Mouse (Mus musculus) ES-Bruce4 (cell line): ENCODE measurements around the gene C1qa. TPM values are rescaled to one million over a fixed set of nuclear protein-coding genes. Genes with fewer than 3 reads are reported as not detected.

Experiments
- H3K27ac ChIP-seq: 2 replicates; pipeline ENCODE4 v1.5.1; 2012; ENCODE audit warnings: low read length, inconsistent platforms; ENCODE audit not compliant: insufficient read depth
- H3K27me3 ChIP-seq: 2 replicates; pipeline ENCODE4 v1.6.1; 2012; ENCODE audit warnings: mild to moderate bottlenecking, low read length, inconsistent platforms; ENCODE audit not compliant: control insufficient read depth, poor library complexity, insufficient read depth, severe bottlenecking
- H3K36me3 ChIP-seq: 2 replicates; pipeline ENCODE4 v1.6.1; 2012; ENCODE audit warnings: inconsistent platforms, mild to moderate bottlenecking, low read length, moderate library complexity; ENCODE audit not compliant: control insufficient read depth, poor library complexity, insufficient read depth, severe bottlenecking
- H3K4me1 ChIP-seq: one replicate; pipeline ENCODE4 v1.8.1; 2011; ENCODE audit warnings: low read length; ENCODE audit not compliant: control insufficient read depth, insufficient read depth
- H3K4me3 ChIP-seq: 2 replicates; pipeline ENCODE4 v1.5.1; 2011; ENCODE audit warnings: low read depth, mild to moderate bottlenecking, low read length
- H3K9ac ChIP-seq: 2 replicates; pipeline ENCODE4 v1.6.1; 2012; ENCODE audit warnings: low read depth, mild to moderate bottlenecking, inconsistent platforms; ENCODE audit not compliant: poor library complexity, severe bottlenecking
- H3K9me3 ChIP-seq: replicated peaks from 2 replicates; pipeline ENCODE4 v1.6.1; 2012; ENCODE audit warnings: mild to moderate bottlenecking, low read length, inconsistent platforms; ENCODE audit not compliant: control insufficient read depth, poor library complexity, insufficient read depth, severe bottlenecking
- CTCF ChIP-seq: IDR thresholded peaks from one replicate; pipeline ENCODE4 v1.8.1; 2011; ENCODE audit warnings: low read depth, low read length
- EP300 ChIP-seq: IDR thresholded peaks from 2 replicates; pipeline ENCODE4 v1.6.1; 2011; ENCODE audit warnings: low read depth, low read length; ENCODE audit not compliant: insufficient read depth
- POLR2A ChIP-seq: IDR thresholded peaks from one replicate; pipeline ENCODE4 v1.8.1; 2011; ENCODE audit warnings: low read length; ENCODE audit not compliant: insufficient read depth
- polyA plus RNA-seq: library from polyadenylated mRNA; stranded (reverse); fragments of >200 nt; gene quantifications from 2 replicates; pipeline ENCODE4 v1.2.4, GENCODE M21; 2011; ENCODE audit warnings: low read depth; ENCODE audit not compliant: missing spikeins, insufficient read depth, insufficient read length

Gene C1qa
- polyA plus RNA-seq, 1 experiment: not detected

DNA sequence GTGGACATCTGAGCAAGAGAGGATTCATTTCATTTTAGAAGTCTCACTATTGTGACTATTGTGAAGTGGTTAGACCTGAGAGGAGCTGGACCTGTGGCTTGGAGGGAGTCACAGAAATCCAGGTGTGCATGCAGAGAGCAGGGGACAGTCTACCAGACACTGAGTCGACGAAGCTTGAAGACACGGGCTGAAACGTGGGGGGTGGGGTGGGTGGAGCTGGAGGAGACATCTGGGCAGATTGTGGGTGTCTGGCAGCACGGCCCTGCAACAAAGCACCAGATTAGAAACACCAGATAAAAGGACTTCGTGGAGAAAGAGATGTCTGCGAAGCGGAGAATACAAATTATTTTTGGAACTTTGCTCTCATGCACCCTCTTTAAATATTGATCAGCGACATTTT, 35.1 kb downstream of the C1qa start:
- no peaks in the 10 kb centered on the region for H3K36me3 ChIP-seq
- H3K4me1 ChIP-seq: no peaks in the 10 kb centered on the region
- H3K9me3 ChIP-seq: no peaks in the 10 kb centered on the region
- TF ChIP-seq POLR2A (no peak), CTCF (no peak), EP300 (no peak)
- no peak overlapping the region for H3K4me3 ChIP-seq
- no peak overlapping the region for H3K27ac ChIP-seq
- H3K27me3 ChIP-seq: no peaks in the 10 kb centered on the region
- H3K9ac ChIP-seq: no peak overlapping the region

DNA sequence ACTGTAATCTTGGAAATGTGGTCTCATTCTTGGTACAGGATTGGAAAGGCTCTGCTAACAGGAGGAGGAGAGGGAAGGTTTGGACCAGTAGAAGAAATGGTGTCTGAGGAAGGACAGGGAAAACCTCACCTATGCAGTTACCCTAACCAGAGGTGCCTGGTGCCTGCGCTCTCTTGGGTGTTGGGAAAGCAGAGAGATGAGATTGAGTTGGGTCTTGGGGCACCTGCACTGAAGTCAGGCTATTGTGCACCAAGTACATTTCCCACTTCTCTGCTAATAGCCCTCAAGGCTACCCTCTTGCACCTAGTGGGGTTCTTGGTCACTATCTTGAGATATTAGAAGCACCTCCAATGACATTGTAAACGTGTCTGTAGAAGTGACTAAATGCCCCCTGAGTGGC, 36.2 kb downstream of the C1qa start:
- no peaks in the 10 kb centered on the region for H3K36me3 ChIP-seq
- TF ChIP-seq EP300 (no peak), POLR2A (no peak), CTCF (no peak)
- H3K27ac ChIP-seq: no peak overlapping the region
- H3K4me3 ChIP-seq: no peak overlapping the region
- no peaks in the 10 kb centered on the region for H3K9me3 ChIP-seq
- H3K4me1 ChIP-seq: no peaks in the 10 kb centered on the region
- no peak overlapping the region for H3K9ac ChIP-seq
- no peaks in the 10 kb centered on the region for H3K27me3 ChIP-seq

DNA sequence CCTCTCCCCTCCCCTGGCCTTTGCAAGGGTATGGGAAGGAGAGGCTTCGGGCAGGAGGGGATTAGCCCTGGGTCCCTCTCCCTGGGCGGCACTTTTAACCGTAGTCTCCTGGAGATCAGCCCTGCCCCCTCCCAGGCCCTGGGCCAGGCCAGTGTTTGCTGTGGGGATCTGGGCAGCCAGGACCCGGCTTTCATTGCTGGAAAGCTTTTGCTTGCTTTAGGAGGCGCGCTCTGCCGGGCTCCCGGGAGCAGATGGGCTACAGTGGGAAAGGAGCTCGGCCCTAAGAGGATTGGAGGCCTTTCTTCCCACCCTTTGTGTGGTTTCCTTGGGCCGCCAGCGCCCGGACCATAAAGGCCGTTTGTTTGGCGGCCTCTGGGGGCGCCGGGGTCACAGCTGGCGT, 36.8 kb downstream of the C1qa start:
- Histone ChIP-seq H3K4me1 (no peaks in the 10 kb centered on the region), H3K4me3 (peak overlapping the region; percentile 6; the same call in 1 of the 2 replicates), H3K27me3 (no peaks in the 10 kb centered on the region), H3K36me3 (no peaks in the 10 kb centered on the region), H3K27ac (no peak overlapping the region), H3K9ac (peak overlapping the region; percentile 33; the same call in 1 of the 2 replicates), H3K9me3 (no peaks in the 10 kb centered on the region)
- TF ChIP-seq POLR2A (no peak), CTCF (no peak), EP300 (no peak)

GRCm38 (mm10) chr4:136860022-136860421, 38.6 kb downstream of the C1qa start:
- TF ChIP-seq EP300 (no peak), POLR2A (no peak), CTCF (peak; percentile 63)
- Histone ChIP-seq H3K9ac (no peak overlapping the region), H3K27me3 (no peaks in the 10 kb centered on the region), H3K9me3 (no peaks in the 10 kb centered on the region), H3K4me3 (no peak overlapping the region), H3K27ac (no peak overlapping the region), H3K4me1 (no peaks in the 10 kb centered on the region), H3K36me3 (no peaks in the 10 kb centered on the region)

DNA sequence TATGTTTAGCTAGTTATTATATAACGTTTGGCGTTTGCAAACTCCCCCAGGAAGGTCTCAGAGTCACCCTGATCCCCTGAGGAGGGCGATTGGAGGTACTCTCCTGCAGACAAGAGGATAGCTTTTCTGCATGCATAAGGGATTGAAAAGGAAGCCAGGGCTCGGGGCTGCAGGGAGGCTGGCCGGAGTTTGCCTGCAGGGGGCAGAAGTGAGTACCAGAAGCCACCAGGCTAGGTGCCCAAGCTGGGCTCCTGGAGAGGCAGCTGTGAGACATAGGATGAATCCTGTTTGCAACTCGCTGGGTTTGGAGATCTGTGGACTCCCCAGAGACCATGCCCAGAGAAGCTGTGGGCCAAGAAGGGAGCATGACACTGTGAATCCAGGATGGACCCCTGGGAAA, 43.5 kb downstream of the C1qa start:
- Histone ChIP-seq H3K9ac (no peak overlapping the region), H3K27ac (no peak overlapping the region), H3K36me3 (no peaks in the 10 kb centered on the region), H3K9me3 (no peaks in the 10 kb centered on the region), H3K4me1 (no peaks in the 10 kb centered on the region), H3K27me3 (no peaks in the 10 kb centered on the region), H3K4me3 (no peak overlapping the region)
- TF ChIP-seq POLR2A (no peak), EP300 (no peak), CTCF (peak; percentile 78)

GRCm38 (mm10) chr4:136852989-136853388, 45.6 kb downstream of the C1qa start:
- H3K27ac ChIP-seq: no peak overlapping the region
- H3K4me3 ChIP-seq: no peak overlapping the region
- H3K27me3 ChIP-seq: no peaks in the 10 kb centered on the region
- no peaks in the 10 kb centered on the region for H3K9me3 ChIP-seq
- no peak for TF ChIP-seq POLR2A
- TF ChIP-seq CTCF: no peak
- TF ChIP-seq EP300: no peak
- H3K36me3 ChIP-seq: no peaks in the 10 kb centered on the region
- H3K4me1 ChIP-seq: no peaks in the 10 kb centered on the region
- no peak overlapping the region for H3K9ac ChIP-seq
